Mouse (Mus musculus) erythroblast, embryonic 14.5 days (primary cell): ENCODE measurements around the gene Dync1i2. TPM values are rescaled to one million over a fixed set of nuclear protein-coding genes. Genes with fewer than 3 reads are reported as not detected.

Experiments
- H3K27me3 ChIP-seq: 2 replicates; pipeline ENCODE4 v1.6.1; 2012; ENCODE audit warnings: inconsistent platforms; ENCODE audit not compliant: control insufficient read depth
- H3K36me3 ChIP-seq: 2 replicates; pipeline ENCODE4 v1.6.1; 2012; ENCODE audit warnings: mild to moderate bottlenecking, inconsistent platforms; ENCODE audit not compliant: control insufficient read depth
- H3K4me1 ChIP-seq: 2 replicates; pipeline ENCODE4 v1.6.1; 2012; ENCODE audit warnings: inconsistent platforms; ENCODE audit not compliant: control insufficient read depth
- H3K4me3 ChIP-seq: replicated peaks from 2 replicates; pipeline ENCODE3; 2012; ENCODE audit warnings: moderate library complexity, mild to moderate bottlenecking, inconsistent platforms
- H3K9me3 ChIP-seq: 2 replicates; pipeline ENCODE4 v1.6.1; 2012; ENCODE audit warnings: low read length, inconsistent platforms, mixed read lengths; ENCODE audit not compliant: control insufficient read depth
- GATA1 ChIP-seq: IDR thresholded peaks from 2 replicates; pipeline ENCODE4 v1.6.1; 2012; ENCODE audit warnings: low read length, inconsistent platforms, mixed read lengths
- TAL1 ChIP-seq: IDR thresholded peaks from 3 replicates; pipeline ENCODE4 v1.6.1; 2012; ENCODE audit warnings: low read length, inconsistent platforms, mixed read lengths
- polyA plus RNA-seq: library from polyadenylated mRNA; stranded (reverse); fragments of >175 nt; gene quantifications from 2 replicates; pipeline ENCODE4 v1.2.3, GENCODE M21; 2012

Dync1i2 gene
- polyA plus RNA-seq, 1 experiment, result 1.3 TPM

- no peaks in the 10 kb centered on the region for H3K9me3 ChIP-seq
- no peak overlapping the region for H3K4me3 ChIP-seq
- peaks cover 11% of the 10 kb centered on the region for H3K36me3 ChIP-seq
- TF ChIP-seq GATA1, result no peak
- no peak for TF ChIP-seq TAL1
- H3K27me3 ChIP-seq, result no peaks in the 10 kb centered on the region
- H3K4me1 ChIP-seq, result peaks cover 4% of the 10 kb centered on the region
Observed at GRCm38 (mm10) chr2:71298729-71299128, 87.2 kb downstream of the Dync1i2 start.

- H3K9me3 ChIP-seq, result no peaks in the 10 kb centered on the region
- H3K27me3 ChIP-seq, result no peaks in the 10 kb centered on the region
- peaks cover 4% of the 10 kb centered on the region for H3K4me1 ChIP-seq
- H3K4me3 ChIP-seq, result no peak overlapping the region
- peaks cover 19% of the 10 kb centered on the region for H3K36me3 ChIP-seq
- no peak for TF ChIP-seq TAL1
- no peak for TF ChIP-seq GATA1
Observed at GRCm38 (mm10) chr2:71302156-71302663, 90.7 kb downstream of the Dync1i2 start.

- Histone ChIP-seq H3K36me3 (peaks cover 21% of the 10 kb centered on the region), H3K4me1 (peaks cover 4% of the 10 kb centered on the region), H3K27me3 (no peaks in the 10 kb centered on the region), H3K4me3 (no peak overlapping the region), H3K9me3 (no peaks in the 10 kb centered on the region)
- TF ChIP-seq GATA1 (no peak), TAL1 (no peak)
Observed at GRCm38 (mm10) chr2:71303221-71303620, 91.7 kb downstream of the Dync1i2 start.

GRCm38 (mm10) chr2:71304821-71305220 lies 93.3 kb downstream of the Dync1i2 start:
- TF ChIP-seq GATA1 (no peak), TAL1 (no peak)
- Histone ChIP-seq H3K36me3 (peaks cover 22% of the 10 kb centered on the region), H3K9me3 (no peaks in the 10 kb centered on the region)

GRCm38 (mm10) chr2:71306357-71306756 lies 94.9 kb downstream of the Dync1i2 start:
- Histone ChIP-seq H3K9me3 (no peaks in the 10 kb centered on the region), H3K36me3 (peaks cover 28% of the 10 kb centered on the region), H3K27me3 (no peaks in the 10 kb centered on the region), H3K4me1 (peaks cover 3% of the 10 kb centered on the region), H3K4me3 (no peak overlapping the region)
- TF ChIP-seq TAL1, result no peak
- TF ChIP-seq GATA1, result no peak

More at GRCm38 (mm10) chr2:71304821-71305220, 93.3 kb downstream of the Dync1i2 start:
- H3K4me3 ChIP-seq, result no peak overlapping the region
- H3K27me3 ChIP-seq, result no peaks in the 10 kb centered on the region
- H3K4me1 ChIP-seq, result peaks cover 4% of the 10 kb centered on the region

GRCm38 (mm10) chr2:71309726-71310125 lies 98.2 kb downstream of the Dync1i2 start:
- no peaks in the 10 kb centered on the region for H3K27me3 ChIP-seq
- H3K36me3 ChIP-seq, result peaks cover 42% of the 10 kb centered on the region
- no peaks in the 10 kb centered on the region for H3K9me3 ChIP-seq
- no peak overlapping the region for H3K4me3 ChIP-seq
- no peak for TF ChIP-seq GATA1
- TF ChIP-seq TAL1, result no peak
- H3K4me1 ChIP-seq, result no peaks in the 10 kb centered on the region

GRCm38 (mm10) chr2:71312067-71312466 lies 100.6 kb downstream of the Dync1i2 start:
- H3K27me3 ChIP-seq, result no peaks in the 10 kb centered on the region
- no peak for TF ChIP-seq GATA1
- no peak for TF ChIP-seq TAL1
- H3K36me3 ChIP-seq, result peaks cover 41% of the 10 kb centered on the region
- H3K9me3 ChIP-seq, result no peaks in the 10 kb centered on the region
- H3K4me3 ChIP-seq, result no peak overlapping the region
- H3K4me1 ChIP-seq, result no peaks in the 10 kb centered on the region

Other genes starting within 250 kb of the Dync1i2 start
- 0.06 and 0.11 TPM in 2 replicates for gene Dcaf17, start 156.4 kb upstream of the Dync1i2 start, polyA plus RNA-seq
- gene Mettl8, start 156.1 kb upstream of the Dync1i2 start, polyA plus RNA-seq, result 0.18 and 0.36 TPM in 2 replicates
- not detected in 2 replicates for gene Cybrd1, start 93.8 kb upstream of the Dync1i2 start, polyA plus RNA-seq
- gene Slc25a12, start 156.0 kb downstream of the Dync1i2 start, polyA plus RNA-seq, result 0.78 and 1.5 TPM in 2 replicates
- gene Hat1, start 177.3 kb downstream of the Dync1i2 start, polyA plus RNA-seq, result 0.47 and 0.49 TPM in 2 replicates
- 1.4 and 3.1 TPM in 2 replicates for gene Metap1d, start 241.6 kb downstream of the Dync1i2 start, polyA plus RNA-seq